Mouse (Mus musculus): ENCODE data around the gene Krt6b. TPM values are rescaled to one million over a fixed set of nuclear protein-coding genes. Genes with fewer than 3 reads are reported as not detected.
"Not testable (repeated sequence)": the region's sequence is repeated elsewhere in the genome, so short reads cannot be mapped to it uniquely, and the experiment has no call there.

Gene Krt6b
- polyA plus RNA-seq, 1 experiment from 2014 or later: not detected

DNA sequence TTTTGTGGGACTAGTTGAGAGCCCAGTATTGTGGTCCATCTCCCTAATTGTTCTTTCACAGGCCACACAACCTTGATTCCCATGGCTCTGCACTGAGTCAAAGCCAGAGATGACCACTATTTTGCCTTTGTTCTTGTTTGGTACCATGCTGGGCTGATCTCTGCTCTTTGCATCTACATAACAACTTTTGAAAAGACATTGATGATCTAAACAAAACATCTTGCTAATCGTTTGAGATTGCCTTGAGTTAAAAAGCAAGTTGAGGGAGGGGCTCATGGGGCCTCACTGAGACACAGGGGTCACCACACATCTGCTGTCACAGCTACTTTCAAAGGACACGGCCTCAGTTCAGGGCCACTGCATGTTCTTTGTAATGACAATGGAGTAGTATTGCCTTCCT lies 22.3 kb upstream of the Krt6b start:
- Histone ChIP-seq H3K27me3 (ENCODE audit: control insufficient read depth, insufficient read depth, low read length) (no peaks in the 10 kb centered on the region), H3K9me3 (ENCODE audit: control insufficient read depth, low read length) (no peaks in the 10 kb centered on the region), H3K4me1 (ENCODE audit: control insufficient read depth, insufficient read depth, low read length) (no peaks in the 10 kb centered on the region), H3K36me3 (ENCODE audit: control insufficient read depth, insufficient read depth, low read length) (no peaks in the 10 kb centered on the region), H3K4me2 (ENCODE audit: low read depth) (no peak overlapping the region), H3K9ac (ENCODE audit: low read length) (no peak overlapping the region), H3K4me3 (ENCODE audit: low read depth, low read length) (no peak overlapping the region), H3K27ac (ENCODE audit: low read depth, low read length) (no peak overlapping the region)
- WGBS: 16% methylated on average over 2 of the region's 2 CpGs
- DNase-seq (ENCODE audit: low spot score) (no peak), ATAC-seq (ENCODE audit: insufficient read depth, low FRiP score, low TSS enrichment) (no peak)

DNA sequence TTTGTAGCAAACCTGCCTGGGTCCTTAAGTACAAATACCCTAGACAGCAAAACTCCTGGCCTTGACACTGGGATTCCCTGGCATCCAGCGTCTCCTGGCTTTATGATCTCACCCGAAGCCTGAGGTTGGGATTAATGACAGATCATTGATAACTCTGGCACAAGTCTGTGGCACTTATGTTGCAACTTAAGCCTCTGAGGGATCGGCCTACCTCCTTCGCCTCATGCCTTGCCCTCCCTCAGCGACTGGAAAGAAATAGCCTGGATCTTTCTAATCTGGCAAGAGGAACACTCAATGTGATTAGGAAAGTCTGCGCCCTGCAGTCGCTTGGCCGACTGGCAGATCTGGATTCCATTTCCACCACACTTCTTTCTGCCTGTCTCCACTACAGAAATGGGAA lies 19.8 kb upstream of the Krt6b start:
- no peaks in the 10 kb centered on the region for H3K27me3 ChIP-seq (ENCODE audit: control insufficient read depth, insufficient read depth, low read length)
- 88% methylated on average over 8 of the region's 8 CpGs for WGBS
- no peaks in the 10 kb centered on the region for H3K36me3 ChIP-seq (ENCODE audit: control insufficient read depth, insufficient read depth, low read length)
- no peak for ATAC-seq (ENCODE audit: insufficient read depth, low FRiP score, low TSS enrichment)
- no peaks in the 10 kb centered on the region for H3K9me3 ChIP-seq (ENCODE audit: control insufficient read depth, low read length)
- no peaks in the 10 kb centered on the region for H3K4me1 ChIP-seq (ENCODE audit: control insufficient read depth, insufficient read depth, low read length)
- no peak overlapping the region for H3K9ac ChIP-seq (ENCODE audit: low read length)
- no peak overlapping the region for H3K27ac ChIP-seq (ENCODE audit: low read depth, low read length)
- H3K4me3 ChIP-seq (ENCODE audit: low read depth, low read length): no peak overlapping the region
- H3K4me2 ChIP-seq (ENCODE audit: low read depth): no peak overlapping the region
- no peak for DNase-seq (ENCODE audit: low spot score)

GRCm38 (mm10) chr15:101699192-101699591 lies 19.1 kb upstream of the Krt6b start:
- H3K27ac ChIP-seq (ENCODE audit: low read depth, low read length): no peak overlapping the region
- no peaks in the 10 kb centered on the region for H3K9me3 ChIP-seq (ENCODE audit: control insufficient read depth, low read length)
- H3K36me3 ChIP-seq (ENCODE audit: control insufficient read depth, insufficient read depth, low read length): no peaks in the 10 kb centered on the region
- no peak overlapping the region for H3K4me2 ChIP-seq (ENCODE audit: low read depth)
- WGBS: 63% methylated on average over 3 of the region's 3 CpGs
- no peaks in the 10 kb centered on the region for H3K4me1 ChIP-seq (ENCODE audit: control insufficient read depth, insufficient read depth, low read length)
- H3K9ac ChIP-seq (ENCODE audit: low read length): no peak overlapping the region
- DNase-seq (ENCODE audit: low spot score): no peak
- H3K27me3 ChIP-seq (ENCODE audit: control insufficient read depth, insufficient read depth, low read length): no peaks in the 10 kb centered on the region
- ATAC-seq (ENCODE audit: insufficient read depth, low FRiP score, low TSS enrichment): no peak
- no peak overlapping the region for H3K4me3 ChIP-seq (ENCODE audit: low read depth, low read length)

GRCm38 (mm10) chr15:101697326-101698188 lies 17.5 kb upstream of the Krt6b start:
- H3K4me3 ChIP-seq (ENCODE audit: low read depth, low read length): no peak overlapping the region
- H3K4me1 ChIP-seq (ENCODE audit: control insufficient read depth, insufficient read depth, low read length): no peaks in the 10 kb centered on the region
- H3K9me3 ChIP-seq (ENCODE audit: control insufficient read depth, low read length): no peaks in the 10 kb centered on the region
- WGBS: 77% methylated on average over 8 of the region's 8 CpGs
- no peaks in the 10 kb centered on the region for H3K27me3 ChIP-seq (ENCODE audit: control insufficient read depth, insufficient read depth, low read length)
- no peak for ATAC-seq (ENCODE audit: insufficient read depth, low FRiP score, low TSS enrichment)
- no peak overlapping the region for H3K27ac ChIP-seq (ENCODE audit: low read depth, low read length)
- no peak overlapping the region for H3K4me2 ChIP-seq (ENCODE audit: low read depth)
- no peak overlapping the region for H3K9ac ChIP-seq (ENCODE audit: low read length)
- H3K36me3 ChIP-seq (ENCODE audit: control insufficient read depth, insufficient read depth, low read length): no peaks in the 10 kb centered on the region
- no peak for DNase-seq (ENCODE audit: low spot score)

DNA sequence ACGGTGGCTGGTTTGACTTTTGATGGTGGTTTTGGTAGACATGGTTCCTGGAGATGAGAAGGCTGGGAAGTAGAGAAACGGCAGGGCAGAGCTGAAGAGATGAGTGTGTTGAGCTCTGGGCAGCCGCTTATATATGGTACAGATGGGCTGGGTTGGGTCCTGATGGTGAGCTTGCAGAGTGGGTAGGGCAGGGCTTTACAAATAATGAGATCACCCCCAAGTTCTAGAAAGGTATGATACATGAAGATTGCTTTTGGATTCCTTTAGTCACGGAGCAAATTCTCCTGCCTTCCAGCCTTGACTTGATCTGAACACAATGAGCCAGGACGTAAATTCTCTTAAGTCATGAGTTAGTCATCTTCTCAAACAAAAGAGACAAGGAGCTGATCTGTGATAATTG lies 14.1 kb upstream of the Krt6b start, which contains the start of gene Krt6a:
Gene Krt6a, minus strand, starts transcription at position 101 of the 400 bp plus-strand sequence.
- ATAC-seq (ENCODE audit: insufficient read depth, low FRiP score, low TSS enrichment): no peak
- Histone ChIP-seq H3K4me2 (ENCODE audit: low read depth) (no peak within 1 kb of the TSS), H3K27me3 (ENCODE audit: control insufficient read depth, insufficient read depth, low read length) (no peaks in the 10 kb centered on the region), H3K9ac (ENCODE audit: low read length) (no peak within 1 kb of the TSS), H3K4me3 (ENCODE audit: low read depth, low read length) (no peak within 1 kb of the TSS), H3K4me1 (ENCODE audit: control insufficient read depth, insufficient read depth, low read length) (no peaks in the 10 kb centered on the region), H3K36me3 (ENCODE audit: control insufficient read depth, insufficient read depth, low read length) (no peaks in the 10 kb centered on the region), H3K27ac (ENCODE audit: low read depth, low read length) (no peak within 1 kb of the TSS), H3K9me3 (ENCODE audit: control insufficient read depth, low read length) (no peaks in the 10 kb centered on the region)
- no peak for DNase-seq (ENCODE audit: low spot score)
- 86% methylated on average over 5 of the region's 5 CpGs for WGBS

DNA sequence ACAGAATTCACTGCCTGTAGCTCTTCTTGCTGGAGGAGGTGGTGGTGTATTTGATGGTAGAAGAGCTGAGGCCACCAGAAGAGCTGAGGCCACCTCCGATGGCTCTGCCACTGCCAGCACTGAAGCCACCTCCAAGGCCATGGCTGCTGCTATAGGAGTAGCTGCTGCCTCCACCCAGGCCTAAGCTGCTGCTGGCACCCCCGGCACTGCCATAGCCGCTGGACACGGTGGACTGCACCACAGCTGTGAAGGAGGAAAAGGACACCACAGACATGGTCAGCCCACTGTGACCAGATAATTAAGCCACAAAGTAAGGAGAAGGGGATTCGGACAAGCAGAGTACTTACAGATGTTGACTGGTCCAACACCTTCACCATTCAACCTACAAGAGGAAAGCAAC lies 10.4 kb upstream of the Krt6b start:
- not testable (repeated sequence) for H3K27ac ChIP-seq (ENCODE audit: low read depth, low read length); ATAC-seq (ENCODE audit: insufficient read depth, low FRiP score, low TSS enrichment); DNase-seq (ENCODE audit: low spot score); H3K4me3 ChIP-seq (ENCODE audit: low read depth, low read length); H3K4me2 ChIP-seq (ENCODE audit: low read depth); H3K9ac ChIP-seq (ENCODE audit: low read length); H3K36me3 ChIP-seq (ENCODE audit: control insufficient read depth, insufficient read depth, low read length); H3K9me3 ChIP-seq (ENCODE audit: control insufficient read depth, low read length); H3K4me1 ChIP-seq (ENCODE audit: control insufficient read depth, insufficient read depth, low read length); H3K27me3 ChIP-seq (ENCODE audit: control insufficient read depth, insufficient read depth, low read length)
- 90% methylated on average over 5 of the region's 5 CpGs for WGBS

DNA sequence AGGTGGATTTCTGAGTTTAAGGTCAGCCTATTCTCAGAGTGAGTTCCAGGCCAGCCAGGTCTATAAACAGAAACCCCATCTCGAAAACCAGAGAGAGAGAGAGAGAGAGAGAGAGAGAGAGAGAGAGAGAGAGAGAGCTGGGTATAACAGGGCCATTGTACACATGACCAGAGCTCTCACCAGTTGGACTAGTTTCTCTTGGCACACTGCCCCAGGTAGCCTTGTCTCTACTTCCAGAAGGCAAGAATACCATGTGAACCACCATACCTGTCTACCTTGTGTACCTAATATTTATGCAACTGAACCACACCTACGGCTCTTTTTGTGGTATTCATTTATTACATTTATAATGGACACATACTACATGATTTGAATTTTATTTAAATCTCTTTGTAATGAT lies 8.1 kb upstream of the Krt6b start:
- no peak overlapping the region for H3K4me2 ChIP-seq (ENCODE audit: low read depth)
- no peaks in the 10 kb centered on the region for H3K36me3 ChIP-seq (ENCODE audit: control insufficient read depth, insufficient read depth, low read length)
- no peak for DNase-seq (ENCODE audit: low spot score)
- H3K9me3 ChIP-seq (ENCODE audit: control insufficient read depth, low read length): no peaks in the 10 kb centered on the region
- no peak for ATAC-seq (ENCODE audit: insufficient read depth, low FRiP score, low TSS enrichment)
- 78% methylated on average over 2 of the region's 2 CpGs for WGBS
- no peak overlapping the region for H3K9ac ChIP-seq (ENCODE audit: low read length)
- no peak overlapping the region for H3K4me3 ChIP-seq (ENCODE audit: low read depth, low read length)
- no peaks in the 10 kb centered on the region for H3K4me1 ChIP-seq (ENCODE audit: control insufficient read depth, insufficient read depth, low read length)
- H3K27me3 ChIP-seq (ENCODE audit: control insufficient read depth, insufficient read depth, low read length): no peaks in the 10 kb centered on the region
- no peak overlapping the region for H3K27ac ChIP-seq (ENCODE audit: low read depth, low read length)

DNA sequence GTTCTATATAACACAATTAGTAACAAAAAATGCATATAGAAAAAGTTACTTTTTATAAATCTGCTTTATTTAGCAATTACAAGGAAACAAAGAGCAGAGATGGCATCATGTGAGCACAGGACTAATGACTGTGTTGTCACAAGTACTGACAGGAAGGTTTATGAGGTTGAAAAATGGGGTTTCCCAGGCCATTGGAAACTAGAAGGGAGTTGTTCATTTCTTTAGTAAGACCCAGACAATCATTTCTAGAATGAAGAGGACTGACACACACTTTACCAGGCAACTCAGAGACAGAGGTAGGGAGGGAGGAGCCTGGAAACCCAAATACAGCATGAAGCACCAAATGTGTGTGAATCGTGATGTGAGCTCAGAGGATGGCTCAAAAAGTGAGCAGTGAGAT lies 4.1 kb downstream of the Krt6b start:
- ATAC-seq (ENCODE audit: insufficient read depth, low FRiP score, low TSS enrichment): no peak
- H3K4me3 ChIP-seq (ENCODE audit: low read depth, low read length): no peak overlapping the region
- no peak overlapping the region for H3K27ac ChIP-seq (ENCODE audit: low read depth, low read length)
- 82% methylated on average over 1 of the region's 1 CpGs for WGBS
- no peaks in the 10 kb centered on the region for H3K36me3 ChIP-seq (ENCODE audit: control insufficient read depth, insufficient read depth, low read length)
- no peak for DNase-seq (ENCODE audit: low spot score)
- H3K9ac ChIP-seq (ENCODE audit: low read length): no peak overlapping the region
- H3K4me1 ChIP-seq (ENCODE audit: control insufficient read depth, insufficient read depth, low read length): no peaks in the 10 kb centered on the region
- H3K27me3 ChIP-seq (ENCODE audit: control insufficient read depth, insufficient read depth, low read length): no peaks in the 10 kb centered on the region
- no peaks in the 10 kb centered on the region for H3K9me3 ChIP-seq (ENCODE audit: control insufficient read depth, low read length)
- H3K4me2 ChIP-seq (ENCODE audit: low read depth): no peak overlapping the region

DNA sequence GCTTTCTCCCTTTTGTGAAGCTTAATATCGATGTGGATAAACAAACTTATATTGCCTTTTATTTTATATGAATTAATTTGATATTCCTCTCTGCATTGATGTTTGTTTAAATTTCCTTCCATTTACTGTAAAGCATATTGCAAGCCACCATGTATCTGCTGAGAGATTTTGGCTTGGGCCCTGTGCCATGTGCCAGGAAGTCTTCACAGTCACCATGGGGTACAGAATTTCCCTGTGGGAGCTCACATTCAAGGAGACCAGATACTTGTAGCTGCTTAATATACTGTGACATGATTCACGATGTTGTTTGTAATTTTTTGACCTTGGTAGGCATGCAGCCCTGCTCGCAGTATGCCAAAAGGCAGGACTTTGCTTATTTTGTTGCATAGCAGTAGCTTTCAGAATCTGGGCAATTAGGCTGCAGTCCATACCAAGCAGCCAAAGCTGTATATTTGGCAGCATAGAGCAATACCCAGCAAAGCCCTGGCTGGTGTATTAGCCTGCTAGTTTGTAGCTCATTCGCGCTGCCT lies 27.3 kb downstream of the Krt6b start:
- no peaks in the 10 kb centered on the region for H3K36me3 ChIP-seq (ENCODE audit: control insufficient read depth, insufficient read depth, low read length)
- no peak overlapping the region for H3K27ac ChIP-seq (ENCODE audit: low read depth, low read length)
- DNase-seq (ENCODE audit: low spot score) (no peak), ATAC-seq (ENCODE audit: insufficient read depth, low FRiP score, low TSS enrichment) (no peak)
- no peaks in the 10 kb centered on the region for H3K27me3 ChIP-seq (ENCODE audit: control insufficient read depth, insufficient read depth, low read length)
- H3K4me3 ChIP-seq (ENCODE audit: low read depth, low read length): no peak overlapping the region
- 92% methylated on average over 5 of the region's 5 CpGs for WGBS
- no peak overlapping the region for H3K4me2 ChIP-seq (ENCODE audit: low read depth)
- no peaks in the 10 kb centered on the region for H3K9me3 ChIP-seq (ENCODE audit: control insufficient read depth, low read length)
- H3K9ac ChIP-seq (ENCODE audit: low read length): no peak overlapping the region
- no peaks in the 10 kb centered on the region for H3K4me1 ChIP-seq (ENCODE audit: control insufficient read depth, insufficient read depth, low read length)

Measured in neural tube, embryonic 11.5 days (tissue).